Mouse (Mus musculus) midbrain, embryonic 12.5 days (tissue): Measurements from ENCODE around the gene Irf2bpl. TPM values are rescaled to one million over a fixed set of nuclear protein-coding genes. Genes with fewer than 3 reads are reported as not detected.

Experiments
- polyA plus RNA-seq: library from polyadenylated mRNA; unstranded; fragments of >200 nt; fragmentation: Nextera tagmentation; extraction: Ambion mirVana; gene quantifications from 2 replicates; pipeline ENCODE4 v1.2.1, GENCODE M21; 2016

Gene Irf2bpl
- polyA plus RNA-seq, 1 experiment from 2014 or later: 74.0 TPM

Other genes with a start within 250 kb of the Irf2bpl start
- gene Vash1, start 206.1 kb downstream of the Irf2bpl start, polyA plus RNA-seq: 33.2 and 36.3 TPM in 2 replicates
- 14.3 and 16.8 TPM in 2 replicates for gene Angel1, start 158.3 kb downstream of the Irf2bpl start, polyA plus RNA-seq
- not detected in 2 replicates for gene Lrrc74a, start 150.4 kb downstream of the Irf2bpl start, polyA plus RNA-seq
- 44.3 and 46.4 TPM in 2 replicates for gene Cipc, start 62.2 kb upstream of the Irf2bpl start, polyA plus RNA-seq
- gene Zdhhc22, start 105.6 kb upstream of the Irf2bpl start, polyA plus RNA-seq: 0.98 and 1.9 TPM in 2 replicates
- 1.5 and 1.7 TPM in 2 replicates for gene Tmem63c, start 136.5 kb upstream of the Irf2bpl start, polyA plus RNA-seq
- 0.66 and 0.69 TPM in 2 replicates for gene Ngb, start 217.7 kb upstream of the Irf2bpl start, polyA plus RNA-seq